Mouse (Mus musculus): ENCODE measurements around the gene Rabep2. TPM values are rescaled to one million over a fixed set of nuclear protein-coding genes. Genes with fewer than 3 reads are reported as not detected.

Rabep2 gene
- polyA plus RNA-seq, 2 experiments, result 30.7 to 35.2 TPM

DNA sequence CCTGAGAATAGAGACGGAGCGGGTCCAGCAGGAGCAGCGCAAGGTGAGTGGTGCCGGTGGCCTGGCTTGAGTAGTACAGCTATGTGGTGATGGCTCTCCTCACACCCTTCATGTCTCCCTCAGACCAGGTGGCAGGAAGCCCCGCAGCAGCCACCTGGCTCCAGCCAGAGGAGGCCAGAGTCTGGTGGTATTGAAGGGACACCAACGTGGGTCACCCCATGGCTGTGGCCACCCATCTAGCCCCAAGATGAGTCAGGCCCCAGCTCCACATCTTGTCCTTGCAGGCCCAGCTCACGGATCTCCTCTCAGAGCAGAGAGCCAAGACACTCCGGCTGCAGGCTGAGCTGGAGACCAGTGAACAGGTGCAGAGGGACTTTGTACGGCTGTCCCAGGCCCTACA is 16.0 kb downstream of the Rabep2 start:
- 91% methylated on average over 9 of the region's 9 CpGs for WGBS
- H3K4me2 ChIP-seq (replicated peaks; ENCODE audit: low read depth, low read length, severe bottlenecking), result no peak overlapping the region
- peaks cover 69% of the 10 kb centered on the region for H3K36me3 ChIP-seq (ENCODE audit: control insufficient read depth, insufficient read depth, low read length)
- no peak overlapping the region for H3K4me3 ChIP-seq (replicated peaks; ENCODE audit: low read length)
- H3K9ac ChIP-seq (ENCODE audit: low read depth, low read length, severe bottlenecking), result no peak overlapping the region
- DNase-seq (ENCODE audit: low spot score) (no peak), ATAC-seq (ENCODE audit: low FRiP score, low read depth) (no peak)
- no peak for TF ChIP-seq POLR2A (IDR thresholded peaks at IDR 0.05; ENCODE audit: borderline replicate concordance, extremely low read depth, insufficient read depth, insufficient read length)
- H3K9me3 ChIP-seq (ENCODE audit: control insufficient read depth, low read length), result no peaks in the 10 kb centered on the region
- no peak overlapping the region for H3K27ac ChIP-seq (replicated peaks; ENCODE audit: low read depth, low read length)
- H3K27me3 ChIP-seq (ENCODE audit: control insufficient read depth, insufficient read depth, low read length), result no peaks in the 10 kb centered on the region
- H3K4me1 ChIP-seq (ENCODE audit: control insufficient read depth, insufficient read depth, low read length), result no peaks in the 10 kb centered on the region

DNA sequence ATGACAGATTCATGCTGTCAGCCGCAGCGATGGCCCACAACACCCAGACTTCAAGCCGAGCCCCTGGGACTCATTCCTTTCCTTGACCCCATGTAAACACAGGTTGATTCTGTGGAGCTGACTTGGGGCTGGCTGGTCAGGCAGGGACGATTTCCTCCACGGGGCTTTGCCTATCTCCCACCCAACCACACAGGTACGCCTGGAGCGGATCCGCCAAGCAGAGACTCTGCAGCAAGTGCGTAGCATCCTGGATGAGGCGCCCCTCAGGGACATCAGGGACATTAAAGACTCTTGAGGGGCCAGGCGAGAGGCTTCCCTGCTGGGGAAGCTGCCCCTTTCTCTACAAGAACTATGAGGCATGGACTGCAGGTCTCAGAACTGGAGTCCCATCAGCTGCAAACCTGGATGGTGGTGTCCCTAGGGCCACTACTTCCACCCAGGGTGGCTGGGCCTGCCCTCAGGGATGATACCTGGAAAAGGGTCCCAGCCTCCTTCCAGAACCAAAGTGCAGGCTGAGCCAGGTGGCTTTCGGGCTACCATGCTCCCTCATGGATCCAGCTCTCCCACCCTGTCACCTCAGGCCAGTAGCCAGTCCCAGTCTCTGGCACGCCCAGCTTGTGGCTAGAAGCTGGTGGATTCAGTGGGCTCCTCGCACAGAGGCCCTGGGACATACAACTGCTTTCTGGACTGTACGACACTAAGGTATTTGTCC is 16.7 kb downstream of the Rabep2 start:
- Histone ChIP-seq H3K36me3 (ENCODE audit: control insufficient read depth, insufficient read depth, low read length) (peaks cover 64% of the 10 kb centered on the region), H3K4me2 (replicated peaks; ENCODE audit: low read depth, low read length, severe bottlenecking) (no peak overlapping the region), H3K27me3 (ENCODE audit: control insufficient read depth, insufficient read depth, low read length) (no peaks in the 10 kb centered on the region), H3K27ac (replicated peaks; ENCODE audit: low read depth, low read length) (no peak overlapping the region), H3K4me3 (replicated peaks; ENCODE audit: low read length) (no peak overlapping the region), H3K4me1 (ENCODE audit: control insufficient read depth, insufficient read depth, low read length) (no peaks in the 10 kb centered on the region), H3K9me3 (ENCODE audit: control insufficient read depth, low read length) (no peaks in the 10 kb centered on the region), H3K9ac (ENCODE audit: low read depth, low read length, severe bottlenecking) (no peak overlapping the region)
- ATAC-seq (ENCODE audit: low FRiP score, low read depth) (no peak), DNase-seq (ENCODE audit: low spot score) (no peak)
- no peak for TF ChIP-seq POLR2A (IDR thresholded peaks at IDR 0.05; ENCODE audit: borderline replicate concordance, extremely low read depth, insufficient read depth, insufficient read length)
- WGBS, result 93% methylated on average over 15 of the region's 15 CpGs

DNA sequence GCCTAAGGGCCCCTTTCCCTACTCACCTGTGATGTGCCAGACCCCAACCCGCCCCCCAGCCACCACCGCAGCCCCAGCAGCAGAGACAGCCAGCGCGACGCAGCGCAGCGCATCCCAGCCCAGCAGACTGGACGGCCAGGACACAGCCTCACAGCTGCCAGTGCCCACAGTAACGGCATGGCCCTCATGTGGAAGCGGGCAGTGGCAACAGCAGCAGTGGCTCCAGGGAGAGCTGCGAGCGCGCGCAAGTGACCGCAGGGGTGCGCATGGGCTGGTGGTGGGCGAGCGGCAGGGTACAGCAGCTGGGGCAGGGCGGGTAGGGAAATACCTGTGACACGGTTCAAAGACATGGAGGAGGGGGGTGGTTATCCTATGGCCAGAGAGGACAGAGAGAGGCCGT is 17.7 kb downstream of the Rabep2 start:
- Histone ChIP-seq H3K4me2 (replicated peaks; ENCODE audit: low read depth, low read length, severe bottlenecking) (no peak overlapping the region), H3K9me3 (ENCODE audit: control insufficient read depth, low read length) (no peaks in the 10 kb centered on the region), H3K27me3 (ENCODE audit: control insufficient read depth, insufficient read depth, low read length) (no peaks in the 10 kb centered on the region), H3K4me3 (replicated peaks; ENCODE audit: low read length) (no peak overlapping the region), H3K36me3 (ENCODE audit: control insufficient read depth, insufficient read depth, low read length) (peaks cover 58% of the 10 kb centered on the region), H3K4me1 (ENCODE audit: control insufficient read depth, insufficient read depth, low read length) (no peaks in the 10 kb centered on the region), H3K9ac (ENCODE audit: low read depth, low read length, severe bottlenecking) (no peak overlapping the region), H3K27ac (replicated peaks; ENCODE audit: low read depth, low read length) (no peak overlapping the region)
- DNase-seq (ENCODE audit: low spot score) (no peak), ATAC-seq (ENCODE audit: low FRiP score, low read depth) (no peak)
- WGBS, result 92% methylated on average over 20 of the region's 21 CpGs
- no peak for TF ChIP-seq POLR2A (IDR thresholded peaks at IDR 0.05; ENCODE audit: borderline replicate concordance, extremely low read depth, insufficient read depth, insufficient read length)

DNA sequence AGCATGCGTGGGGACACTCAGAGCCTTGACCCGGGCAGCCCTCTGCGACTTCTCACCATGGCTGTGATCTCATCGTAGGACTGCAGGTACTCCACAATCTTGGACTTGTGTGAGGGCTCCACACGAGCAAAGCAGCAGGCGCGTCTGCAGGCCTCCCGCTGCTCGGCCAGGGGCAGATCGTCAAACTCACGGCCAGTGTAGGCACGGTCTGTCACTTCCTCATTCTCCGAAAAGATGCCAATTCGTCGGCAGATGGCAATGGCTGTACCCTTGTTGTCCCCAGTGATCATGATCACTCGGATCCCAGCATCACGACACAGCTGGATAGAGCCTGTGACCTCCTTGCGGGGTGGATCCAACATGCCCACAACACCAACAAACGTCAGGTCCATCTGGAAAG is 19.9 kb downstream of the Rabep2 start:
- Histone ChIP-seq H3K36me3 (ENCODE audit: control insufficient read depth, insufficient read depth, low read length) (peaks cover 45% of the 10 kb centered on the region), H3K9ac (ENCODE audit: low read depth, low read length, severe bottlenecking) (no peak overlapping the region), H3K27ac (replicated peaks; ENCODE audit: low read depth, low read length) (no peak overlapping the region), H3K9me3 (ENCODE audit: control insufficient read depth, low read length) (no peaks in the 10 kb centered on the region), H3K4me3 (replicated peaks; ENCODE audit: low read length) (no peak overlapping the region), H3K27me3 (ENCODE audit: control insufficient read depth, insufficient read depth, low read length) (no peaks in the 10 kb centered on the region), H3K4me2 (replicated peaks; ENCODE audit: low read depth, low read length, severe bottlenecking) (no peak overlapping the region), H3K4me1 (ENCODE audit: control insufficient read depth, insufficient read depth, low read length) (no peaks in the 10 kb centered on the region)
- TF ChIP-seq POLR2A (IDR thresholded peaks at IDR 0.05; ENCODE audit: borderline replicate concordance, extremely low read depth, insufficient read depth, insufficient read length), result no peak
- WGBS, result 92% methylated on average over 19 of the region's 19 CpGs
- ATAC-seq (ENCODE audit: low FRiP score, low read depth) (no peak), DNase-seq (ENCODE audit: low spot score) (no peak)

DNA sequence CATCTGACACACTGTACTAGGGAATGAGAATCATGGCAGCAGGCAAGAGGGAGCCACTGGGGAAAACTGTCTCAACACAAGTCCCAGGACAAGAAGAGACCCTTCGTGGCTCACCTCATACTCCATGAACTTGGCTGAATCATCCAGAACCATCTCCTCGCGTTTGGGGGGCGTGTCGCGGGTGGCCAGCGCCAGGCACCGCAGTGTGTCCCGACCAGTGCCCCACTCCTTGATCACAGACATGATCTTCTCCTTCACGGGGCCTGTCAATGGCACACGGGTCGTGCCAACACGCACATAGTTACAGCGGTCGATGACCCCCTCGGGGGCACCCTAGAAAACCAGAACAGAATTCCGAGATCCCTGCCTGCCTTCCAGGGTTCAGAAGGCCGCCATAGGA is 21.4 kb downstream of the Rabep2 start:
- Histone ChIP-seq H3K27ac (replicated peaks; ENCODE audit: low read depth, low read length) (no peak overlapping the region), H3K36me3 (ENCODE audit: control insufficient read depth, insufficient read depth, low read length) (peaks cover 32% of the 10 kb centered on the region), H3K27me3 (ENCODE audit: control insufficient read depth, insufficient read depth, low read length) (no peaks in the 10 kb centered on the region), H3K4me2 (replicated peaks; ENCODE audit: low read depth, low read length, severe bottlenecking) (no peak overlapping the region), H3K4me1 (ENCODE audit: control insufficient read depth, insufficient read depth, low read length) (no peaks in the 10 kb centered on the region), H3K4me3 (replicated peaks; ENCODE audit: low read length) (no peak overlapping the region), H3K9me3 (ENCODE audit: control insufficient read depth, low read length) (no peaks in the 10 kb centered on the region), H3K9ac (ENCODE audit: low read depth, low read length, severe bottlenecking) (no peak overlapping the region)
- whole genome bisulfite sequencing, result 91% methylated on average over 18 of the region's 18 CpGs
- ATAC-seq (ENCODE audit: low FRiP score, low read depth) (no peak), DNase-seq (ENCODE audit: low spot score) (no peak)
- no peak for TF ChIP-seq POLR2A (IDR thresholded peaks at IDR 0.05; ENCODE audit: borderline replicate concordance, extremely low read depth, insufficient read depth, insufficient read length)

Data from limb, embryonic 14.5 days (tissue).